Mouse (Mus musculus): Measurements from ENCODE around the gene Gm49601. TPM values are rescaled to one million over a fixed set of nuclear protein-coding genes. Genes with fewer than 3 reads are reported as not detected.
A peak's percentile ranks its signal among the peaks of the same experiment; 100 is the strongest.

Gene Gm49601
- not detected in 2 replicates for total RNA-seq (2014; fragmentation: Nextera tagmentation)
- 0.33 TPM in 1 of 2 replicates, not detected in the other for total RNA-seq (2017)
- not detected in 2 replicates for polyA plus RNA-seq (2012)

GRCm38 (mm10) chr16:18626376-18626878 lies at the start of gene Gm49601:
Gm49601 (minus strand) TSS chr16:18626427.
- no peaks in the 10 kb centered on the region for H3K36me3 ChIP-seq (replicated peaks)
- peaks cover 36% of the 10 kb centered on the region for H3K9me3 ChIP-seq (replicated peaks)
- H3K4me3 ChIP-seq (ENCODE audit: low read depth, low read length): peak within 1 kb of the TSS; percentile 7; the same call in 1 of the 2 replicates
- no peak for TF ChIP-seq GATA2 (IDR thresholded peaks at IDR 0.05; ENCODE audit: borderline replicate concordance, low read depth, low read length)
- no peak for TF ChIP-seq TAL1 (conservative IDR thresholded peaks at IDR 0.05; ENCODE audit: low read depth, low read length)
- TF ChIP-seq GATA1 (IDR thresholded peaks at IDR 0.05; ENCODE audit: borderline replicate concordance, low read length): no peak
- TF ChIP-seq CTCF (IDR thresholded peaks at IDR 0.05; ENCODE audit: low read depth, low read length): no peak
- no peak for TF ChIP-seq POLR2AphosphoS5 (IDR thresholded peaks at IDR 0.05; ENCODE audit: insufficient replicate concordance, low read depth, low read length)
- no peak for ATAC-seq (ENCODE audit: extremely low read depth, insufficient number of reproducible peaks, low FRiP score, poor library complexity, severe bottlenecking)
- DNase-seq (ENCODE audit: low spot score): no peak
- H3K4me1 ChIP-seq (ENCODE audit: insufficient read depth, low read depth, low read length): no peaks in the 10 kb centered on the region
- peaks cover 42% of the 10 kb centered on the region for H3K27me3 ChIP-seq (ENCODE audit: insufficient read depth, low read length)

GRCm38 (mm10) chr16:18673005-18673404 lies 46.8 kb upstream of the Gm49601 start:
- ATAC-seq (ENCODE audit: extremely low read depth, insufficient number of reproducible peaks, low FRiP score, poor library complexity, severe bottlenecking) (no peak), DNase-seq (ENCODE audit: low spot score) (no peak)
- Histone ChIP-seq H3K27me3 (ENCODE audit: insufficient read depth, low read length) (peaks cover 9% of the 10 kb centered on the region), H3K36me3 (replicated peaks) (no peaks in the 10 kb centered on the region), H3K9me3 (replicated peaks) (no peaks in the 10 kb centered on the region), H3K4me3 (ENCODE audit: low read depth, low read length) (no peak overlapping the region), H3K4me1 (ENCODE audit: insufficient read depth, low read depth, low read length) (no peaks in the 10 kb centered on the region)
- TF ChIP-seq GATA2 (IDR thresholded peaks at IDR 0.05; ENCODE audit: borderline replicate concordance, low read depth, low read length): no peak
- no peak for TF ChIP-seq GATA1 (IDR thresholded peaks at IDR 0.05; ENCODE audit: borderline replicate concordance, low read length)
- TF ChIP-seq TAL1 (conservative IDR thresholded peaks at IDR 0.05; ENCODE audit: low read depth, low read length): no peak
- TF ChIP-seq POLR2AphosphoS5 (IDR thresholded peaks at IDR 0.05; ENCODE audit: insufficient replicate concordance, low read depth, low read length): no peak
- TF ChIP-seq CTCF (IDR thresholded peaks at IDR 0.05; ENCODE audit: low read depth, low read length): no peak

- no peaks in the 10 kb centered on the region for H3K9me3 ChIP-seq (replicated peaks)
- no peaks in the 10 kb centered on the region for H3K36me3 ChIP-seq (replicated peaks)
- ATAC-seq (ENCODE audit: extremely low read depth, insufficient number of reproducible peaks, low FRiP score, poor library complexity, severe bottlenecking): no peak
- H3K4me3 ChIP-seq (ENCODE audit: low read depth, low read length): no peak overlapping the region
- H3K27me3 ChIP-seq (ENCODE audit: insufficient read depth, low read length): peaks cover 6% of the 10 kb centered on the region
- H3K4me1 ChIP-seq (ENCODE audit: insufficient read depth, low read depth, low read length): no peaks in the 10 kb centered on the region
- TF ChIP-seq CTCF (IDR thresholded peaks at IDR 0.05; ENCODE audit: low read depth, low read length): no peak
- TF ChIP-seq TAL1 (conservative IDR thresholded peaks at IDR 0.05; ENCODE audit: low read depth, low read length): no peak
- no peak for DNase-seq (ENCODE audit: low spot score)
These were observed 45.8 kb upstream of the Gm49601 start for GRCm38 (mm10) chr16:18672027-18672426.

DNA sequence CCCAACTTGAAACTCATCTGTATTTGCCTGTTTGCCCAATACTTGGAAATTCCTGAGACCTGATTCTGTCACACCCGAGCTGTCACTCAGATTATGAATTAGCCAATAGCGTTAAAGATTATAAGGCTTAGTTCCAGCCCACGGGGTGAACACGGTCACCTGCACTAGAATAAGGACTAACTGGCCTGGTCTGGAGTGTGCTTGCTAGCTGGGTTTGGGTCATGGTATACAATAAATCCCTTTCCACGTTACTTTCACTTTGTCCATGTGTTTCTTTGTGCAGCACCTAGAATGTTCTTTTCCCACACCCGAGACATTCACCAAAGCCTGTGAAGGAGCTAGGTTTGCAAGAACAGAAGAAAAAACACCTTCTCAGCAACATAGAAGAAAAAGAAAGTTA lies 43.7 kb upstream of the Gm49601 start:
- Histone ChIP-seq H3K36me3 (replicated peaks) (no peaks in the 10 kb centered on the region), H3K4me1 (ENCODE audit: insufficient read depth, low read depth, low read length) (no peaks in the 10 kb centered on the region), H3K9me3 (replicated peaks) (no peaks in the 10 kb centered on the region), H3K27me3 (ENCODE audit: insufficient read depth, low read length) (peaks cover 6% of the 10 kb centered on the region), H3K4me3 (ENCODE audit: low read depth, low read length) (no peak overlapping the region)
- TF ChIP-seq CTCF (IDR thresholded peaks at IDR 0.05; ENCODE audit: low read depth, low read length) (no peak), POLR2AphosphoS5 (IDR thresholded peaks at IDR 0.05; ENCODE audit: insufficient replicate concordance, low read depth, low read length) (no peak), GATA2 (IDR thresholded peaks at IDR 0.05; ENCODE audit: borderline replicate concordance, low read depth, low read length) (no peak), TAL1 (conservative IDR thresholded peaks at IDR 0.05; ENCODE audit: low read depth, low read length) (no peak), GATA1 (IDR thresholded peaks at IDR 0.05; ENCODE audit: borderline replicate concordance, low read length) (no peak)
- no peak for ATAC-seq (ENCODE audit: extremely low read depth, insufficient number of reproducible peaks, low FRiP score, poor library complexity, severe bottlenecking)
- DNase-seq (ENCODE audit: low spot score): no peak

DNA sequence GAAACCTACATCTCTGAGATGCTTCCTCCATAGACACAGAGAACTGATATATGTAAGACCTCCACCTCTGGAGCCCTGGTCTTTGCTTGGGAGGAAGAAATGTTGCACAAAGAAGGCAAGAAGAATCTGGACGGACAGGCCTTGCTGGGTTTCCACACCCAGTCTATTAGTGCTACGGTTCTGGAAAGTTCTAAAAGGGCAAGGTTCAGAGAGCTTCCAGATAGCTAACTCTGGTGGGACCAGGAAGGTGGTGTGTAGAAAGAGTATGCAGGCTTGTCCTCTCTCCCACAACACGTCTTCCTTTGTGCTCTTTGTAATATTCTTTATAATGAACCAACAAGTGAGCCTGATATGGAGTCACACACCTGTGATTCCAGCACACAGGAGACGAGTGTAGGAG lies 32.4 kb upstream of the Gm49601 start:
- Histone ChIP-seq H3K36me3 (replicated peaks) (no peaks in the 10 kb centered on the region), H3K4me3 (ENCODE audit: low read depth, low read length) (no peak overlapping the region), H3K4me1 (ENCODE audit: insufficient read depth, low read depth, low read length) (no peaks in the 10 kb centered on the region), H3K9me3 (replicated peaks) (no peaks in the 10 kb centered on the region), H3K27me3 (ENCODE audit: insufficient read depth, low read length) (no peaks in the 10 kb centered on the region)
- ATAC-seq (ENCODE audit: extremely low read depth, insufficient number of reproducible peaks, low FRiP score, poor library complexity, severe bottlenecking) (no peak), DNase-seq (ENCODE audit: low spot score) (no peak)
- no peak for TF ChIP-seq CTCF (IDR thresholded peaks at IDR 0.05; ENCODE audit: low read depth, low read length)
- TF ChIP-seq TAL1 (conservative IDR thresholded peaks at IDR 0.05; ENCODE audit: low read depth, low read length): no peak
- no peak for TF ChIP-seq POLR2AphosphoS5 (IDR thresholded peaks at IDR 0.05; ENCODE audit: insufficient replicate concordance, low read depth, low read length)
- TF ChIP-seq GATA1 (IDR thresholded peaks at IDR 0.05; ENCODE audit: borderline replicate concordance, low read length): no peak
- TF ChIP-seq GATA2 (IDR thresholded peaks at IDR 0.05; ENCODE audit: borderline replicate concordance, low read depth, low read length): no peak

- H3K27me3 ChIP-seq (ENCODE audit: insufficient read depth, low read length): no peaks in the 10 kb centered on the region
- H3K9me3 ChIP-seq (replicated peaks): no peaks in the 10 kb centered on the region
- no peak overlapping the region for H3K4me3 ChIP-seq (ENCODE audit: low read depth, low read length)
- H3K4me1 ChIP-seq (ENCODE audit: insufficient read depth, low read depth, low read length): no peaks in the 10 kb centered on the region
- H3K36me3 ChIP-seq (replicated peaks): no peaks in the 10 kb centered on the region
- DNase-seq (ENCODE audit: low spot score) (no peak), ATAC-seq (ENCODE audit: extremely low read depth, insufficient number of reproducible peaks, low FRiP score, poor library complexity, severe bottlenecking) (no peak)
- TF ChIP-seq GATA1 (IDR thresholded peaks at IDR 0.05; ENCODE audit: borderline replicate concordance, low read length) (no peak), POLR2AphosphoS5 (IDR thresholded peaks at IDR 0.05; ENCODE audit: insufficient replicate concordance, low read depth, low read length) (no peak), TAL1 (conservative IDR thresholded peaks at IDR 0.05; ENCODE audit: low read depth, low read length) (no peak), CTCF (IDR thresholded peaks at IDR 0.05; ENCODE audit: low read depth, low read length) (no peak), GATA2 (IDR thresholded peaks at IDR 0.05; ENCODE audit: borderline replicate concordance, low read depth, low read length) (no peak)
These were observed 29.3 kb upstream of the Gm49601 start for GRCm38 (mm10) chr16:18655372-18656098.

All from G1E (cell line).